Mouse (Mus musculus): Measurements from ENCODE around the gene Olfr194.
"Not testable (repeated sequence)": the region's sequence is repeated elsewhere in the genome, so short reads cannot be mapped to it uniquely, and the experiment has no call there.

Gene Olfr194

DNA sequence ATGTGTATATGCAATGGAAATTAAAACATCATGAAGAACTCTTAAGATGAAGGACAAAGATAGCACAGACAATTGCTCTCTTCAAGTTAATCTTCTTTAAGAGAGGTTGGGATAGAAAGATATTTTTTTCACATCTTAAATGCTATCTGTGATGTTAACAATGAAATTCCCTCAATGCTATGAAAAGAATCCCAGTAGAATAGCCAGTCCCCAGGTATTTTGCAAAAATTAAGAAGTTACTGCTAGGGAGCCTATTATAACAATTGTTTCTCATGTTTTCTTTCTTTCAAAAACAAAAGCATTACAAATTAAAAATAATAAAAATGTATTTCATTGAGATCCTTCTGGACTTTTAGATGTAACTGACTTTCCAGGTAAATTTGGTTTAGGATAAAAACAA, at the start of gene Olfr194:
TSS of gene Olfr194 (minus strand) at position 101 of the 400 bp plus-strand sequence.
- DNase-seq (ENCODE audit: low read depth, low spot score), result no peak

DNA sequence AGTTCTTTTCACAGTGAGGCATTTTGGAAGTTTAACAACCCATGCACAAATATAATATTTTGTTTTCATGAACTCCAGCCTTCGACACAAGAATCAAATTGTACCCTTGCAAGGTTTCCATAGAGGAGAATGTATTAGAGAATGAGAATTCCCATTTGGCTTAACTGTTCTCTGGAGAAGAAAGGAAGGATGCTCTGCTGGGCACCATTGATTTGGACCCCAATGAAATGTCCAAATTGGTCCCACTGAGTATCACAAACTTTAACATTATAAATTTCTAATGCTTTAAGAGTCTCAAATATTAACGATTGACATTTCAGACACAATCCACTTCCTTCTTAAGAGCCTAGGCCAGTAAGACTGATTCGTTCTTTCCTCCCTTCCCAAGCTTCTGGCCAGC, 49.5 kb upstream of the Olfr194 start, which contains the start of gene Olfr196:
TSS of gene Olfr196 (minus strand) at position 101 of the 400 bp plus-strand sequence.
- DNase-seq (ENCODE audit: low read depth, low spot score), result no peak

DNA sequence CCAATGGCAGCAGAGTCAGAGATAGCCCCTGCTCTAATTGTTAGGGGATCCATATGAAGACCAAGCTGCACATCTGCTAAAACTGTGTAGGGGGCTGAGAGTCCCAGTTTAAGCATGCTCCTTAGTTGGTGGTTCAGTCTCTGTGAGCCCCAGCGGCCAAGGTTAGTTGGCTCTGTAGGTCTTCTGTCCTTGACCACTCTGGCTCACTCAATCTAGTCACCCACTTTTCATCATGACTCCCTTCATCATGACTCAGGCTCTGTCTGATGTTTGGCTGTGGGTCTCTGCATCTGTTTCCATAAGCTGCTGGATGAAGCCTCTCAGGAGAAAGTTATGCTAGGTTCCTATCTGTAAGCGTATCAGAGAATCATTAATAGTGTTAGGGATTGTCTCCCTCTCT, 31.1 kb upstream of the Olfr194 start:
- no peak for DNase-seq (ENCODE audit: low read depth, low spot score)

DNA sequence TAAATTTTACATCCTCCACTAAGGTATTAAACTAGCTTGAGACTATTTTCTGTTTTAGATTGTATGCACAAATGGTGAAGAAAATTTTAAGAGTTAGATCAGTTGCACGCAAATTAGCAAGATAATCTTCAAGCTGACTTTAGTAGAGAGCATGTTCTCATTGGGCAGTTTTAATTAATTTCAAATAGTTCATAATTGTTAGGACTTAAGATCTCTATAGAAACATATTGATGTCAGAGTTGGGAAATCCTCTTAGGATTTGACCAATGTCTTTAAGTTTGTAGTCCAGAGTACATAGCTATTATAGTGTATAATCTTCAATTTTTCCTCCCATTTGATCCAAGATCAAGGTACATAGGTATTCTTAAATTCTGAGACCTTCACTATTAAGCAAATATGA, 25.9 kb upstream of the Olfr194 start, which contains the start of gene Olfr195:
TSS of gene Olfr195 (plus strand) at position 301 of the 400 bp plus-strand sequence.
- DNase-seq (ENCODE audit: low read depth, low spot score), result no peak

DNA sequence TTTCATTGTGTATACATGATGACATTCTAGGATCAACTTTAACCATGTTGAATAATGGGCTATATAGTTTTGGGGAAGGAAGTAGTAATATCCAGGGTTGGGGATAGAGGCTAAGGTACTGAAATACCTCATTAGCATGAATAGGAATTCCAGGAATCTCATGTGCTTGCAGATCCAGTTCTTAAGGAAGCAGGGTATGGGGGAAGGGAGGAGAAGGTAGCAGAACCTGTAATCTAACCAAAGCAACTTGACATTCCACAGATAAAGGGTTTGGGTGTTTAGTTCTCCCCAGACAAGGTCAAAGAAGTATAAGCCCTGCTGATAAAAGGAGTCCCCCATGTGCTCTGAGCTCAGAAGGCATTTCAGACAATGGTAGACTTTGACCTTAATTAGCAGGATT, 20.2 kb upstream of the Olfr194 start:
- peak; percentile 11 for DNase-seq (ENCODE audit: low read depth, low spot score)

DNA sequence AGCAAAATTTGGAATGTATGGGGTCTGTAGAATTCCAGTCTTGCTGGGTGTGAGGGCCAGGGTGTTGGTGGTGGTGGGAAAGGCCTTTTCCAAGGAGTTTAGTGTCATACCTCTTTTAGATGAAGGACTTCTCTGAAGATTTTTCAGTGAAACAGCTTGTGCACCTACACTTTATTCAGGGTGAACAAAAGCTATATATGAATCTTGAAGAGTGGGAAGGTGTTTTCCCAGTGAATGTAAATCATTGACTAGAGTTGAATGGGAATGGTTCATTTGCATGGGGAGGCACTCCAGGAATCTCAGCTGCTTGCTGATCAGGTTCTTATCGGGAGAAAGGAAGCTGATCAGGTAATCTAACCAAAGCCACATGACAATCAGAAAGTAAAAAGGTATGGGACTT, 9.9 kb upstream of the Olfr194 start:
- no peak for DNase-seq (ENCODE audit: low read depth, low spot score)

DNA sequence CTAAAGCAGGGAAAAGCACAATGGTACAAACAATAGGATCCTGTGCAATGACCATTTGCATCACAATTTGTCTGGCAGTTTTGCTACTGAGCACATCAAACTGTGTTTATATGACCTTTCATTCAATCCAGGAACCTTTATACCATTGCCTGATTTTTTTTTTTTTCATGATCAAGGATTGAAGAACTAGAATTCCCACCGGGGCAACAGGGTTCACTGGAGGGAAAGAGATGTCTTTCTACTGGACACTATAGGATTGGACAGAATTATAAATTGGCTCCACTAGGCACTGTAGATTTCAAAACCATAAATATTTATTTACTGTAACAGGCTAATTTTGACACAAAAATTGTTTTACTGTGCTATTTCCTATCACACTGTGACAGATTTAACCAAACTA, 9.1 kb downstream of the Olfr194 start, which contains the start of gene Olfr193:
TSS of gene Olfr193 (minus strand) at position 101 of the 400 bp plus-strand sequence.
- DNase-seq (ENCODE audit: low read depth, low spot score), result no peak

DNA sequence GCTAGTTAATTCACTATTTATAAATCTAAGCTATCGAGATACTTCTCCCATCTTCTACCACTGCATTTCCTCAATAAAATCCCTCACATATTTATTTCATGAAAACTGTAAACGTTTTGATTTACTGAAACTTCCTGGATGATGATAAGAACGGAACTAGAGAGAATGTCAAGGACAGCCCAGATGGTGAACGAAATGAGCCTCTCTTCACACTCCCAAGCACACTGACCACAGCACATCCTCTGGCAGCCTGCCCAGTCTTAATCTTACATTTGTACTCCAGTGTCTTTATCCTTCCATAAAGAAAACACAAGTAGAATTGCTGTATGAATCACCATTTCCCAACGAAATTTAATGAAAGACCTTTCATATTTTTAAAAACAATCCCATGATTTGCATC, 12.3 kb downstream of the Olfr194 start:
- DNase-seq (ENCODE audit: low read depth, low spot score), result not testable (repeated sequence)

DNA sequence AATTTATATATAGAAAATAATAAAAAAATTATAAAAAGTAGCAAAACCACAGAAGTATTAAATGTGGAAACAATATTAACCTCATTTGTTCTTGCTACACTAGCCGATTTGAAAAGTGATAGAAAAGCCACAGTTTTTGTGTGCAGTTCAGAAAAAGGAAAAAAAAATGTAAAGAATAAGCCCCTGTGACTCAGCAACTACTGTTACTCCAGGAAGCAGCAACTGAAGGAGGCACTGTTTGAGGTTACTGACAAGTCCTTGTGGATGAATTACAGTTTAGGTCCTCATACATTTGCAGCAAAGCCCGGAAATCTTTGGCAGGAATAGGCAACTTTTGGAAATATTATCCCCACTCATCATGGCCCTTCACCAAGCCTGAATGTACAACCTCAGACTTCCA, 15.6 kb downstream of the Olfr194 start:
- DNase-seq (ENCODE audit: low read depth, low spot score), result no peak

DNA sequence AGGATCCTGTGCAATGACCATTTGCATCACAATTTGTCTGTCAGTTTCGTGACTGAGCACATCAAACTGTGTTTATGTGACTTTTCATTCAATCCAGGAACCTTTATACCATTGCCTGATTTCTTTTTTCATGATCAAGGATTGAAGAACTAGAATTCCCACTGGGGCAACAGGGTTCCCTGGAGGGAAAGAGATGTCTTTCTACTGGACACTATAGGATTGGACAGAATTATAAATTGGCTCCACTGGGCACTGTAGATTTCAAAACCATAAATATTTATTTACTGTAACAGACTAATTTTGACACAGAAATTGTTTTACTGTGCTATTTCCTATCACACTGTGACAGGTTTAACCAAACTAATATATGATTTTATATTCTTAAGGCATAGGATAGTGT, 31.1 kb downstream of the Olfr194 start, which contains the start of gene Olfr191:
TSS of gene Olfr191 (minus strand) at position 101 of the 400 bp plus-strand sequence.
- peak; percentile 2 for DNase-seq (ENCODE audit: low read depth, low spot score)

DNA sequence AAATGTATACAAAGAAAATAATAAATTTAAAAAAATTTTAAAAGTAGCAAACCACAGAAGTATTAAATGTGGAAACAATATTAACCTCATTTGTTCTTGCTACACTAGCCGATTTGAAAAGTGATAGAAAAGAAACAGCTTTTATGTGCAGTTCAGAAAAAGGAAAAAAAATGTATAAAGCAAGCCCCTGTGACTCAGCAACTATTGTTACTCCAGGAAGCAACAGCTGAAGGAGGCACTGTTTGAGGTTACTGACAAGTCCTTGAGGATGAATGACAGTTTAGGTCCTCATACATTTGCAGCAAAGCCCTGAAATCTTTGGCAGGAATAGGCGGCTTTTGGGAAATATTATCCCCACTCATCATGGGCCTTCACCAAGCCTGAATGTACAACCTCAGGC, 39.8 kb downstream of the Olfr194 start:
- DNase-seq (ENCODE audit: low read depth, low spot score), result not testable (repeated sequence)

DNA sequence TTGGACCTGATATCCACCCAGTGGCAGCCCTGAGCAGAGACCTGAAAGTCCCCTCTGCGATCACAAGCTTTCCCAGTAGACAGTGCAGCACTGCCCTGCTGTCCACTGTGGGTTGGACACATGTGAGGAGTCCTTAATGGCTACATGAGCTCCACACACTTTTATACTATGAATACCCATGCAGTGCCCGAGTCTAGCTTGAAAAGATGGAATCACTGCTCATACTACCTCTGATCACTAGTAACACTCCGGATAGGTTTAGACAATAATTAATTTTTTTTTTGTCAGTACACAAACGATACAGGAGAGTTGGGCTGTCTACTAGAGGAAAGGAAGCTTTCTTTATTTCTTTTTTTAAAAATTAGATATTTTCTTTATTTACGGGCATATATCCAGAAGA, 43.0 kb downstream of the Olfr194 start, which contains the start of gene Olfr190:
TSS of gene Olfr190 (minus strand) at position 101 of the 400 bp plus-strand sequence.
- DNase-seq (ENCODE audit: low read depth, low spot score), result no peak

DNA sequence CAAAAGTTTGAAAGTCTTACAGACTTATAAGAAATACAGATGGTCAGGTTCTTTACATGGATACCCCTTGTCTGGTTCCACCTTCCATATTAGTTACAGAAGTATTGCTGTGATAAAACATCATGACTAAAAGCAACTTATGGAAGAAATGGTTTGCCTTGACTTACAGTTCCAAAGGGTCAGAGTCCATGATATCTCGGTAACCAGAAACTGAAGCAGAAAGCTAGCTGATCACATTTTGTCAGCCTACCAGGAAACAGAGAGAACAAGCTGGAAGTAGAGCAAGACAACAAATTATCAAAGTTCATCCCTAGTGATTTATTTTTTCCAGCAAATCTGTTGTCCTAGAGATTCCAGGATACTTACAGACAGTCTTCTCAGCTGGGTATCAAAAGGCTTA, 47.3 kb downstream of the Olfr194 start:
- DNase-seq (ENCODE audit: low read depth, low spot score), result no peak

DNA sequence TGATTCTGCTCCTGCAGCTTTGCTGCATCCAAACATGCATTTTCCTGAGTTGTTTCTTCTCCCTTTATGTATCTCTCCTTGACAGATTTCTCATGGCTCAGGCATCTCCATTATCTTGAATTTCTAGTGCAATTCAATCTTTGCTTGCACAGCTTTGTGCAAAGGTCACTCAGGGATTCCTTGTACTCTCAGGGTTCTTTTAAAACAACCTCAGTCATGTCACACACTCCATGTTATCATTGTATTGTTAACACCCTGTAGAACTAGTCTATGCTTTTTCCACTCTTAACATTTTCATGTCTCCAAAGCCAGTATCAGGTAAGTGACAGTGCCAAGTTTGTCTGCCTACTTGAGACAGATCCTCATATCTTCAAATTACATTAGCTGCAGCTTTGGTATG, 49.1 kb downstream of the Olfr194 start:
- DNase-seq (ENCODE audit: low read depth, low spot score), result no peak
